Mouse (Mus musculus): ENCODE results near the gene Nup85. TPM values are rescaled to one million over a fixed set of nuclear protein-coding genes. Genes with fewer than 3 reads are reported as not detected.

Gene Nup85
- polyA plus RNA-seq, 1 experiment from 2014 or later = 187 TPM

DNA sequence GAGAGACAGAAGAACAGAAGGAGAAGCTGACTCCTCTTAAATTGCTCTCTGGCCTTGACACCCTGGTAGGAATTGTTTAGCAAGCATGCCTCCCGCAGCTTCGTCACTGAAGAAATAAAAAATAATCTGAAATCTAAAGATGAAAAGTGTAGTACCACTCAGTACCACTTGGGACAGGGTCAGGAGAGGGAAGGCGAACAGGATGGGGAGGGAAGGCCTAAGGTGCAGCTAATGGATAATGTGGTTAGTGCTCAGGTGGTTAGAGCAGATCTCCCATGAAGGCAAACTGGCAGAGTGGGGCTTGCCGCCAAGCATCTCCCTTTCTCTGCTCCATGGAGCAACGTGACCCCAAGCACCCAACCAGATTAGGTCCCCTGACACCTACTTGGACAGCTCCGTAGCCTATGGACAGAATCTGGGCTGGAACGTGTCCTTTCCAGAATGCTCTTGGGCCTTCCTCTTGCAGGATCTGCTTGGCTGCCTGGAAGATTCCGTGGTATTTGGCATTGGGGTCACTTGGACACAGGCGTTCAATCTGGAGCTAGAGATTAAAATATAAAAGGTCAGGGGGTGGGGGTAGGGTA is 59.3 kb downstream of the Nup85 start:
- no peaks in the 10 kb centered on the region for H3K9me3 ChIP-seq (ENCODE audit: control insufficient read depth, low read length)
- DNase-seq (ENCODE audit: low spot score) (no peak), ATAC-seq (ENCODE audit: insufficient read depth, low FRiP score, low TSS enrichment) (no peak)
- no peak overlapping the region for H3K9ac ChIP-seq (ENCODE audit: low read length)
- H3K4me1 ChIP-seq (ENCODE audit: control insufficient read depth, insufficient read depth, low read length) = 0 out of 2 replicates have a peak, but pooled peaks cover 2% of the 10 kb centered on the region
- H3K27me3 ChIP-seq (ENCODE audit: control insufficient read depth, insufficient read depth, low read length) = no peaks in the 10 kb centered on the region
- H3K4me2 ChIP-seq (ENCODE audit: low read depth) = no peak overlapping the region
- no peak overlapping the region for H3K27ac ChIP-seq (ENCODE audit: low read depth, low read length)
- WGBS = 83% methylated on average over 9 of the region's 9 CpGs
- no peak overlapping the region for H3K4me3 ChIP-seq (ENCODE audit: low read depth, low read length)
- H3K36me3 ChIP-seq (ENCODE audit: control insufficient read depth, insufficient read depth, low read length) = peaks cover 3% of the 10 kb centered on the region; the same call in 1 of the 2 replicates

DNA sequence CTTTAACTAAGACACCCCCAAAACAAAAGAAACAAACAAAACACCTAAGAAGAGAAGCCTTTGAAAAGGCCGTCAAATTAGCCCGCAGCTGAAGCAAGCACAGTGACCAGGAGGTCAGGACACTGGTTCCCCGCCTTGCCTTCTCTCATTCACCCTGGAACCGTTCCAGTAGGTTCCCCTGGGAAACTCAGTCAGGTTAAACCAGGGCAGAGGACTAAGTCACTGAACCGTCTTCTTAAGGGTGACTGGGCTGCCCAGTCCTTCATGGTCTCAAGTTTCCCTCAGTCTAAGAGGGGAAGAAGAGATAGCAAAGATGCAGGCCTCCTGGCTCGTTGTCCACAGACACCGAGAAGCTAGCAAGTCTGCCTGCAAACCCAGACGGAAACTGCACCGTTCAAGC is 61.6 kb downstream of the Nup85 start:
- Histone ChIP-seq H3K4me1 (ENCODE audit: control insufficient read depth, insufficient read depth, low read length) (0 out of 2 replicates have a peak, but pooled peaks cover 2% of the 10 kb centered on the region), H3K36me3 (ENCODE audit: control insufficient read depth, insufficient read depth, low read length) (peaks cover 3% of the 10 kb centered on the region; the same call in 1 of the 2 replicates), H3K9ac (ENCODE audit: low read length) (no peak overlapping the region), H3K27me3 (ENCODE audit: control insufficient read depth, insufficient read depth, low read length) (no peaks in the 10 kb centered on the region), H3K4me3 (ENCODE audit: low read depth, low read length) (no peak overlapping the region), H3K27ac (ENCODE audit: low read depth, low read length) (no peak overlapping the region), H3K9me3 (ENCODE audit: control insufficient read depth, low read length) (no peaks in the 10 kb centered on the region), H3K4me2 (ENCODE audit: low read depth) (no peak overlapping the region)
- WGBS = 84% methylated on average over 9 of the region's 9 CpGs
- ATAC-seq (ENCODE audit: insufficient read depth, low FRiP score, low TSS enrichment) (no peak), DNase-seq (ENCODE audit: low spot score) (no peak)

DNA sequence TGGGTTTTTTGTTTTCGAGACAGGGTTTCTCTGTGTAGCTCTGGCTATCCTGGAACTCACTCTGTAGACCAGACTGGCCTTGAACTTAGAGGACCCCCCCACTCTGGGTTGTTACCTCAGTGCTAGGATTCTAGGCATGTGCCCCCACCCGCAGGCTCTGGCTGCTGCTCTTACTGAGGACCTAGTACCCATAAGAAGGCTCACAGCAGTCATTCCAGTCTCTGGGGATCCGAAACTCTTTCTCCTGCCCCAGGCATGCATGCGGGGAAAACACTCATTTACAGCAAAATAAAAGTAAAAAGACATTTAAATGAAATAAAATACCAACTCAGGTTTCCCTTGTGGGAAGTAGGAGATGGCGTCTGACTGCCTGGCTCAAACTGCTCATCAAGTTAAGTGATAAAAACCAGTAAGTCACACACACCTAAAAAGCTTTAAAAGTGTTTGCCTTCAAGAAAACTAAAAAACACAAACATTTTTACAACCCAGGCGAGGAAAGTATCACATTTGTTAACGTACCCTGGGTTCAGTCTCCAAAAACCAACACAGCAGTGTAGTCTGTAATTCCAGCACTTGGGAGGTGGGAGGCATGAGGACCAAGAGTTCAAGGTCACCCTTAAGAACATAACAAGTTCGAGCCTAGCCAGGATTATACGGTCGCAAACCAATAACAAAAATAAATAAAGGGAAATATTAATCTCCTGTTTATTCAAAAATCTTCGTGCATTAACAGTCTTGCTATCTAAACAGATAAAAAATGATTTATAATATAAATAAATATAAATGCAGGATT is 62.8 kb downstream of the Nup85 start:
- WGBS = 54% methylated on average over 11 of the region's 11 CpGs
- Histone ChIP-seq H3K9ac (ENCODE audit: low read length) (no peak overlapping the region; the same call in 1 of the 2 replicates), H3K4me3 (ENCODE audit: low read depth, low read length) (peak overlapping the region; percentile 65), H3K9me3 (ENCODE audit: control insufficient read depth, low read length) (no peaks in the 10 kb centered on the region), H3K27ac (ENCODE audit: low read depth, low read length) (no peak overlapping the region), H3K4me2 (ENCODE audit: low read depth) (peak overlapping the region; percentile 95), H3K36me3 (ENCODE audit: control insufficient read depth, insufficient read depth, low read length) (peaks cover 3% of the 10 kb centered on the region; the same call in 1 of the 2 replicates), H3K4me1 (ENCODE audit: control insufficient read depth, insufficient read depth, low read length) (0 out of 2 replicates have a peak, but pooled peaks cover 2% of the 10 kb centered on the region), H3K27me3 (ENCODE audit: control insufficient read depth, insufficient read depth, low read length) (no peaks in the 10 kb centered on the region)
- ATAC-seq (ENCODE audit: insufficient read depth, low FRiP score, low TSS enrichment) (no peak), DNase-seq (ENCODE audit: low spot score) (no peak)

DNA sequence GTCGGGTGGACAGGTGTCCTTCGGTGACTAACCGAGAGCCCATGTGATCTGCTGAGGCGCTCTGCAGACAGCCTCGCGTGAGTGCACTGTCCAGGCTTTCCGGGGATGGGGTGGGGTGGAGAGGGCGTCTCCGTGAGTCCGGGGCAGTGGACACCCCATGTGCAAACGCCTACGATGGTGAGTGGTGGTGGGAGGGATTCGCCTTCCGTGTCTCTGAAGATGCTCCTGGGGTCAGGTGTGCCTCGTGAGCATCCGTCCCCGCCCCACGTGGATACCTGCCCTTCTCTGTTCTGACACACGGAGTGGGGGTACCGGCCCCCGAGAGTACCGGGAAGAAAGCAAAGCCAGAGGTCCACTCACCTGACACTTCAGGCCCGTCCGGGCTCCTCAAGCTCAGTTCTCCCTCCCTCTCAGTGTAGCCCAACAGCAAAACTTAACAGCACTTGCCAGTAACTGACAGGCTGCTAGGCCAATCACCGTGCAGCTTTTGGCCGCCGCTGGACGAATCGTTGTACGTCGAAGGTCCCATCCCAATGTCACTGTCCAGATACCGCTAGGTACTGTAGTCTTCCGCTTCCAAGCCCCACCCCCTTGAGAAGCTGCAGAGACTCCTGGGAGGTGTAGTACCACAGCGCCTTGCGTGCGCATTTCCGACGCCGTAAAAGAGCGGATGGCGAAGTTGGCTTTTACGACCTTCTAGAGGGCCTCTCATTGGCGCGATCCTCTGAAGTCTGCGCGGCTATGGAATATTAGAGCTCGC is 63.7 kb downstream of the Nup85 start, which contains the start of gene Slc25a19:
Slc25a19 (minus strand) TSS at position 591 of the 760 bp plus-strand sequence.
- under 1% methylated on average over 47 of the region's 47 CpGs for WGBS
- ATAC-seq (ENCODE audit: insufficient read depth, low FRiP score, low TSS enrichment) = peak; percentile 100

DNA sequence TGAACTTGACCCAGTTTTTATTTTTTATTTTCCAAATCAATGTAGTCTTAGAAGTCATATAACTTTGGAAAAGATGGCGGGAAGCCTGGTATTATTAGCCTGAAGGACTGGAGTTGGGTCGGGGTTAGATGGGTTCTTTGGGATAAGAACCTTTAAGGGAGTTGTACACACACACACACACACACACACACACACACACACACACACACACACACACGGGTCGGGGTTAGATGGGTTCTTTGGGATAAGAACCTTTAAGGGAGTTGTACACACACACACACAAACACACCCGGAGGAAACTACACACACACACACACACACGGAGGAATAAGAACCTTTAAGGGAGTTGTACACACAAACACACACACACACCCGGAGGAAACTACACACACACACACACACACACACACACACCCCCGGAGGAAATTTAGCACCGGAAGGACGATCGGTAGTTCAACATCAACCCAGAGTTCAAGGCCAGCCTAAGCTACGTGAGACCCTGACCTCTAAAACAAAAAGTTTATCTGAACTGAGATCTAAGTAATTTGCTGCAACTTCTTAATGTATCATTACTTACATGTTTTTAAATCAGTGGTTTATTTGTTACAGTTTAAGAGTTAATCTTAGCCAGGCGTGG is 64.3 kb downstream of the Nup85 start:
- Histone ChIP-seq H3K27ac (ENCODE audit: low read depth, low read length) (no peak overlapping the region), H3K27me3 (ENCODE audit: control insufficient read depth, insufficient read depth, low read length) (no peaks in the 10 kb centered on the region), H3K4me3 (ENCODE audit: low read depth, low read length) (peak overlapping the region; percentile 65), H3K4me2 (ENCODE audit: low read depth) (peak overlapping the region; percentile 37), H3K9me3 (ENCODE audit: control insufficient read depth, low read length) (no peaks in the 10 kb centered on the region), H3K4me1 (ENCODE audit: control insufficient read depth, insufficient read depth, low read length) (0 out of 2 replicates have a peak, but pooled peaks cover 2% of the 10 kb centered on the region), H3K9ac (ENCODE audit: low read length) (no peak overlapping the region; the same call in 1 of the 2 replicates), H3K36me3 (ENCODE audit: control insufficient read depth, insufficient read depth, low read length) (no peaks in the 10 kb centered on the region)
- ATAC-seq (ENCODE audit: insufficient read depth, low FRiP score, low TSS enrichment) (no peak), DNase-seq (ENCODE audit: low spot score) (no peak)
- 66% methylated on average over 11 of the region's 13 CpGs for WGBS

More for the DNA sequence above, 63.7 kb downstream of the Nup85 start, which contains the start of gene Slc25a19:
- H3K36me3 ChIP-seq (ENCODE audit: control insufficient read depth, insufficient read depth, low read length) = peaks cover 1% of the 10 kb centered on the region; the same call in 1 of the 2 replicates
- H3K27me3 ChIP-seq (ENCODE audit: control insufficient read depth, insufficient read depth, low read length) = no peaks in the 10 kb centered on the region
- peak within 1 kb of the TSS; percentile 56 for H3K9ac ChIP-seq (ENCODE audit: low read length)
- no peaks in the 10 kb centered on the region for H3K9me3 ChIP-seq (ENCODE audit: control insufficient read depth, low read length)
- H3K4me2 ChIP-seq (ENCODE audit: low read depth) = peak within 1 kb of the TSS; percentile 95
- H3K27ac ChIP-seq (ENCODE audit: low read depth, low read length) = no peak within 1 kb of the TSS
- DNase-seq (ENCODE audit: low spot score) = peak; percentile 98
- H3K4me3 ChIP-seq (ENCODE audit: low read depth, low read length) = peak within 1 kb of the TSS; percentile 65
- 0 out of 2 replicates have a peak, but pooled peaks cover 2% of the 10 kb centered on the region for H3K4me1 ChIP-seq (ENCODE audit: control insufficient read depth, insufficient read depth, low read length)

DNA sequence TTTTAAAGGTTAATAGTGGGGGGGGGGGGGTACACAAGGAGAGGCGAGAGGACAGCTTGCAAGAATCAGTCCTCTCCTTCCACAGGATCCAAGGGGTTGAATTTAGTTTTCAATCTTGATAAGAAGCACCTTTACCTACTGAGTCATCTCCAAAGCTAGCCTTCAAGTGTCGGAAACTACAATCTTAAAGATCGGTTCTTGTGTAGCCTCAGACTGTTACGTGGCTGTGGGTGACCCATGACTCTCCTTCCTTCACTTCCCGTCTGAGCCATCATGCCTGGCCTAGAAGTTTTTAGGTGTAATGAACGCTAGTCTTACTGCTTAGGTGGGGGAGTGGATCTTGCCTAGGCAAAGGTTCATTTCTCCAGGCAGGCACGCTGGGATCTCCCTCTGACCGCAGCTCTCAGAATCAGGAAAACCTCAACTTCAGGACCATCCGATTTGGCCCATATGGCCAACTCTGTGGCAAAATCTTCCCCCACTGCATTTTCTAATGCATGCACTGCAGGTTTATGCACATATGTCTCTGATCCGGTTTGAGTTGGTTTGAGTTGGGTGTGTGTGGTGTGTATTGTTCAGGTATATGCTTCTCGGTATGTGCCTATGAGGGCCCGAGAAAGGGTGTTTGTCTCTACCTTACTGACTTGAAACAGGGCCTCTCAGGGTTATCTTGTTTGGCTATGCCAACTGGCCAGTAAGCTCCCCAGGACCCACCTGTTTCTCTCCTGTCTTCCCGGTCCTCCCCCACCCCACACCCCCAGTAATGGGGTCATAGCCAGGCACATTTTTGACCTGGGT is 65.7 kb downstream of the Nup85 start:
- 85% methylated on average over 13 of the region's 13 CpGs for WGBS
- H3K27ac ChIP-seq (ENCODE audit: low read depth, low read length) = no peak overlapping the region
- no peak for ATAC-seq (ENCODE audit: insufficient read depth, low FRiP score, low TSS enrichment)
- no peak overlapping the region for H3K4me2 ChIP-seq (ENCODE audit: low read depth)
- no peak overlapping the region for H3K9ac ChIP-seq (ENCODE audit: low read length)
- no peaks in the 10 kb centered on the region for H3K9me3 ChIP-seq (ENCODE audit: control insufficient read depth, low read length)
- H3K36me3 ChIP-seq (ENCODE audit: control insufficient read depth, insufficient read depth, low read length) = no peaks in the 10 kb centered on the region
- H3K27me3 ChIP-seq (ENCODE audit: control insufficient read depth, insufficient read depth, low read length) = no peaks in the 10 kb centered on the region
- H3K4me1 ChIP-seq (ENCODE audit: control insufficient read depth, insufficient read depth, low read length) = 0 out of 2 replicates have a peak, but pooled peaks cover 2% of the 10 kb centered on the region
- H3K4me3 ChIP-seq (ENCODE audit: low read depth, low read length) = no peak overlapping the region
- no peak for DNase-seq (ENCODE audit: low spot score)

DNA sequence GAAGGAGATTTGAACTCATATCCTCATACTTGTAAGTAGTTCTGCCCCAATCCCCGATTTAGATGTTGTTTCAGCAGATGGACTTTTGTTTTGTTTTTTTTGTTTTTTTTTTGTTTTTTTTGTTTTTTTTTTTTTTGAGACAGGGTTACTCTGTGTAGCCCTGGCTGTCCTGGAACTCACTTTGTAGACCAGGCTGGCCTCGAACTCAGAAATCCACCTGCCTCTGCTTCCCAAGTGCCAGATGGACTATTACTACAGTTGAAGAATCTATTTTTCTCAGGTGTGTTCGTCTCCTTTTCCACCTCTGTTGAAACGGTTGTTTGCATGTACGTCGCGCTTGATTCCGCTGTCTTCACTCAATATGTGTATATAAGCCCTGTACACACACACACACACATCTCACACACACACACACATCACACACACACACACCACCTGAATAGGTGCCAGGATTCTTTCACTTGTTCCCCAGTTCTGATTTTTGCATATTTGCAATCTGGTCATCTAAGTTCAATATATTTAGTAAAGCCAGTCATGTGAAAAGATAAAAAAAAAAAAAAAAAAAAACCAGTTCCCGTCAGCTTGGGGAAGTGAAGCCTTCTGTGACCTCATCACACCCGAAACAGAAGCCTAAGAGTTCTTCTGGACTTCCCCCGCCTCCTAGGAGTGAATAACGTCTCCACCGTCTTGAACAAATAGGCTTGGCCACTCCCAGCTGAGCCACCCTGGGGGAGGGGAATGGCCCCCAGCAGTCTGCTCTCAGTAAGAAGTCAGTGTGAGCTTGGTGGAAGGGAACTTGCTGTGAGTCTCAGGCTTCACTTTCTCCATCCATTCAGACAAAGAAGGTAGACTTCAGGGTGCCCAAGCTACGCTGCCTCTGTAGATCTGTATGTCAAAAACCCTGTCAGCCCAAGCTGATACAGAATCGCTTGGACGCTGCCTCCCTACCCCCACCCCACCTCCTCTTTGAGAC is 66.6 kb downstream of the Nup85 start:
- DNase-seq (ENCODE audit: low spot score) (no peak), ATAC-seq (ENCODE audit: insufficient read depth, low FRiP score, low TSS enrichment) (no peak)
- no peak overlapping the region for H3K9ac ChIP-seq (ENCODE audit: low read length)
- H3K36me3 ChIP-seq (ENCODE audit: control insufficient read depth, insufficient read depth, low read length) = no peaks in the 10 kb centered on the region
- no peaks in the 10 kb centered on the region for H3K9me3 ChIP-seq (ENCODE audit: control insufficient read depth, low read length)
- H3K27ac ChIP-seq (ENCODE audit: low read depth, low read length) = no peak overlapping the region
- WGBS = 55% methylated on average over 16 of the region's 16 CpGs
- no peak overlapping the region for H3K4me2 ChIP-seq (ENCODE audit: low read depth)
- H3K4me1 ChIP-seq (ENCODE audit: control insufficient read depth, insufficient read depth, low read length) = 0 out of 2 replicates have a peak, but pooled peaks cover 2% of the 10 kb centered on the region
- no peak overlapping the region for H3K4me3 ChIP-seq (ENCODE audit: low read depth, low read length)
- no peaks in the 10 kb centered on the region for H3K27me3 ChIP-seq (ENCODE audit: control insufficient read depth, insufficient read depth, low read length)
